In genomic region chr10:110477689-110478314, GRCm38 (mm10) we compare ENCODE assay signal across 11 mouse cellular contexts. TPM values are rescaled to one million over a fixed set of nuclear protein-coding genes. Genes with fewer than 3 reads are reported as not detected.
DNase-seq lines count a peak whose midpoint lies in the region; ATAC-seq and TF ChIP-seq lines count a peak whose summit lies in the region.
"Had no signal": no experiment of that assay in that cellular context is flagged by ENCODE, and none has a peak within 500 bp of the region (broad histone marks: within the 10 kb centered on the region; RNA-seq: fewer than 3 reads in every experiment).

No protein-coding gene starts in this region.

- TF ChIP-seq CTCF in forebrain, postnatal 0 days (IDR thresholded peaks at IDR 0.05; ENCODE audit: low read depth): no peak

- DNase-seq in hindbrain, embryonic 11.5 days (ENCODE audit: low spot score): peak; percentile 15
- no peak for DNase-seq in hindbrain, embryonic 10.5 days (ENCODE audit: low spot score)
- peak; percentile 52 for DNase-seq in forebrain, postnatal 0 days
- peak; percentile 42 for DNase-seq in limb, embryonic 14.5 days (ENCODE audit: low spot score)
- DNase-seq in right cerebral cortex, postnatal 10 days (ENCODE audit: low spot score in 2 of 2): peak; percentile 54 to 73
- no peak for DNase-seq in thymus, adult 18-20 months
- DNase-seq in thymus, postnatal 14 days: no peak
- DNase-seq: cerebellum, adult 9-10 months; gastrocnemius, adult 2 months had no signal

- no peaks in the 10 kb centered on the region for H3K27me3 ChIP-seq in hindbrain, embryonic 11.5 days (ENCODE audit: control insufficient read depth, insufficient read depth, low read length)
- no peaks in the 10 kb centered on the region for H3K27me3 ChIP-seq in hindbrain, embryonic 10.5 days (ENCODE audit: insufficient read depth, poor library complexity, severe bottlenecking)
- H3K27me3 ChIP-seq in forebrain, postnatal 0 days (ENCODE audit: insufficient read depth, low read length): no peaks in the 10 kb centered on the region
- no peaks in the 10 kb centered on the region for H3K27me3 ChIP-seq in limb, embryonic 14.5 days (ENCODE audit: control insufficient read depth, insufficient read depth, low read length)

- no peak overlapping the region for H3K4me3 ChIP-seq in hindbrain, embryonic 11.5 days (ENCODE audit: low read depth, low read length)
- H3K4me3 ChIP-seq in hindbrain, embryonic 10.5 days: no peak overlapping the region
- 0 out of 2 replicates have a peak overlapping the region, but pooled peaks have one; percentile 3 for H3K4me3 ChIP-seq in forebrain, postnatal 0 days (ENCODE audit: low read depth, low read length)
- H3K4me3 ChIP-seq in limb, embryonic 14.5 days (replicated peaks; ENCODE audit: low read length): no peak overlapping the region
- H3K4me3 ChIP-seq: gastrocnemius, adult 2 months had no signal

- no peaks in the 10 kb centered on the region for H3K4me1 ChIP-seq in hindbrain, embryonic 11.5 days (replicated peaks; ENCODE audit: control insufficient read depth, insufficient read depth, low read length)
- H3K4me1 ChIP-seq in hindbrain, embryonic 10.5 days (replicated peaks): peaks cover 5% of the 10 kb centered on the region; the same call in 1 of the 2 replicates
- 0 out of 2 replicates have a peak, but pooled peaks cover 5% of the 10 kb centered on the region for H3K4me1 ChIP-seq in forebrain, postnatal 0 days (ENCODE audit: insufficient read depth)
- H3K4me1 ChIP-seq in limb, embryonic 14.5 days (ENCODE audit: control insufficient read depth, insufficient read depth, low read length): no peaks in the 10 kb centered on the region

- 56% methylated on average over 11 of the region's 11 CpGs for WGBS in hindbrain, embryonic 11.5 days
- 68% methylated on average over 11 of the region's 11 CpGs for WGBS in hindbrain, embryonic 10.5 days
- WGBS in forebrain, postnatal 0 days: 22% methylated on average over 11 of the region's 11 CpGs
- WGBS in limb, embryonic 14.5 days: 46% methylated on average over 11 of the region's 11 CpGs

- no peak overlapping the region for H3K27ac ChIP-seq in hindbrain, embryonic 11.5 days (ENCODE audit: low read depth, low read length)
- H3K27ac ChIP-seq in hindbrain, embryonic 10.5 days: no peak overlapping the region
- no peak overlapping the region for H3K27ac ChIP-seq in forebrain, postnatal 0 days (ENCODE audit: low read depth, low read length)
- no peak overlapping the region for H3K27ac ChIP-seq in limb, embryonic 14.5 days (replicated peaks; ENCODE audit: low read depth, low read length)
- H3K27ac ChIP-seq: gastrocnemius, adult 2 months had no signal

- no peak overlapping the region for H3K4me2 ChIP-seq in hindbrain, embryonic 11.5 days (replicated peaks; ENCODE audit: low read depth, low read length)
- H3K4me2 ChIP-seq in forebrain, postnatal 0 days (ENCODE audit: low read depth): peak overlapping the region; percentile 32
- H3K4me2 ChIP-seq in limb, embryonic 14.5 days (replicated peaks; ENCODE audit: low read depth, low read length, severe bottlenecking): peak overlapping the region; percentile 32; the same call in 1 of the 2 replicates

- no peak overlapping the region for H3K9ac ChIP-seq in hindbrain, embryonic 11.5 days (ENCODE audit: low read depth, low read length)
- no peak overlapping the region for H3K9ac ChIP-seq in forebrain, postnatal 0 days
- no peak overlapping the region for H3K9ac ChIP-seq in limb, embryonic 14.5 days (ENCODE audit: low read depth, low read length, severe bottlenecking)

- no peaks in the 10 kb centered on the region for H3K36me3 ChIP-seq in hindbrain, embryonic 11.5 days (ENCODE audit: control insufficient read depth, insufficient read depth, low read length)
- H3K36me3 ChIP-seq in hindbrain, embryonic 10.5 days: no peaks in the 10 kb centered on the region
- H3K36me3 ChIP-seq in forebrain, postnatal 0 days (ENCODE audit: insufficient read depth): no peaks in the 10 kb centered on the region
- no peaks in the 10 kb centered on the region for H3K36me3 ChIP-seq in limb, embryonic 14.5 days (ENCODE audit: control insufficient read depth, insufficient read depth, low read length)

- peak; percentile 82 for ATAC-seq in hindbrain, embryonic 11.5 days (ENCODE audit: low FRiP score)
- ATAC-seq in forebrain, postnatal 0 days: peak; percentile 78
- peak; percentile 86 for ATAC-seq in limb, embryonic 14.5 days (ENCODE audit: low FRiP score, low read depth)
- no peak for ATAC-seq in megakaryocyte-erythroid progenitor cell, adult 5-6 weeks (replicated peaks; ENCODE audit: low FRiP score, low TSS enrichment, poor library complexity, severe bottlenecking)
- ATAC-seq: CD4-positive, CD25-positive, alpha-beta regulatory T cell, adult 4 months had no signal

- TF ChIP-seq POLR2A in limb, embryonic 14.5 days (IDR thresholded peaks at IDR 0.05; ENCODE audit: borderline replicate concordance, extremely low read depth, insufficient read depth, insufficient read length): no peak

- no peaks in the 10 kb centered on the region for H3K9me3 ChIP-seq in hindbrain, embryonic 11.5 days (ENCODE audit: control insufficient read depth, low read length)
- no peaks in the 10 kb centered on the region for H3K9me3 ChIP-seq in hindbrain, embryonic 10.5 days
- no peaks in the 10 kb centered on the region for H3K9me3 ChIP-seq in forebrain, postnatal 0 days (ENCODE audit: low read length)
- H3K9me3 ChIP-seq in limb, embryonic 14.5 days (ENCODE audit: control insufficient read depth, low read length): no peaks in the 10 kb centered on the region

RNA-seq across cellular contexts. Expression of gene Nav3, which starts 21.8 kb away (rescaled TPM):
- polyA plus RNA-seq in hindbrain, embryonic 11.5 days (2014; fragmentation: Nextera tagmentation; extraction: Ambion mirVana): 7.9 and 9.2 TPM in 2 replicates
- 2.0 and 5.2 TPM in 2 replicates for polyA plus RNA-seq in hindbrain, embryonic 10.5 days (2016; fragmentation: Nextera tagmentation; extraction: Ambion mirVana)
- total RNA-seq in forebrain, postnatal 0 days (2014; rRNA removed): 72.9 and 119 TPM in 2 replicates
- polyA plus RNA-seq in forebrain, postnatal 0 days (2015; fragmentation: Nextera tagmentation; extraction: Ambion mirVana): 14.3 and 20.1 TPM in 2 replicates
- polyA plus RNA-seq in limb, embryonic 14.5 days (2012; rRNA removed): 5.1 and 6.6 TPM in 2 replicates
- 6.2 and 7.5 TPM in 2 replicates for polyA plus RNA-seq in limb, embryonic 14.5 days (2014; fragmentation: Nextera tagmentation; extraction: Ambion mirVana)
- total RNA-seq in megakaryocyte-erythroid progenitor cell, adult 5-6 weeks (2014; fragmentation: Nextera tagmentation): not detected in 2 replicates
- total RNA-seq in megakaryocyte-erythroid progenitor cell, adult 5-6 weeks (2017): not detected in 2 replicates

Comparison
In these comparisons a context has a peak if more than half of its experiments do, and no peak if none do; other contexts are left out.
1. DNase-seq: peak in hindbrain, embryonic 11.5 days (single experiment), forebrain, postnatal 0 days (single experiment), limb, embryonic 14.5 days (single experiment) and right cerebral cortex, postnatal 10 days (2 of 2); none in hindbrain, embryonic 10.5 days (single experiment), thymus, adult 18-20 months (0 of 2) and thymus, postnatal 14 days (single experiment).